In genomic region chr1:128824916-128825683, GRCm38 (mm10) we compare ENCODE assay signal across 10 mouse cellular contexts.
A peak's percentile ranks its signal among the peaks of the same experiment; 100 is the strongest.
DNase-seq lines count a peak whose midpoint lies in the region; ATAC-seq and TF ChIP-seq lines count a peak whose summit lies in the region.
"Had no signal": no experiment of that assay in that cellular context is flagged by ENCODE, and none has a peak within 500 bp of the region (broad histone marks: within the 10 kb centered on the region; RNA-seq: fewer than 3 reads in every experiment).

No protein-coding gene starts in this region.

- DNase-seq in hindbrain, postnatal 0 days (ENCODE audit: low spot score): peak; percentile 38
- no peak for DNase-seq in CH12.LX (ENCODE audit: extremely low read depth)
- peak; percentile 30 for DNase-seq in brain, embryonic 14.5 days (ENCODE audit: low read depth)
- peak; percentile 23 for DNase-seq in splenic B cell, adult 2 months (ENCODE audit: low read depth, low spot score)
- no peak for DNase-seq in urinary bladder, postnatal 10 days (ENCODE audit: low spot score)

- no peak overlapping the region for H3K4me3 ChIP-seq in hindbrain, postnatal 0 days (ENCODE audit: low read length)
- no peak overlapping the region for H3K4me3 ChIP-seq in hindbrain, embryonic 13.5 days
- H3K4me3 ChIP-seq in CH12.LX (replicated peaks in 1 of 3; ENCODE audit: low read depth in 2 of 3, low read length in 2 of 3, poor library complexity in 1 of 3): no peak overlapping the region
- no peak overlapping the region for H3K4me3 ChIP-seq in intestine, postnatal 0 days (ENCODE audit: low read depth, low read length)
- H3K4me3 ChIP-seq: intestine, embryonic 15.5 days; limb, embryonic 15.5 days had no signal

- no peak overlapping the region for H3K27ac ChIP-seq in hindbrain, postnatal 0 days
- H3K27ac ChIP-seq in hindbrain, embryonic 13.5 days: no peak overlapping the region
- no peak overlapping the region for H3K27ac ChIP-seq in CH12.LX (ENCODE audit: insufficient read depth, low read depth)
- no peak overlapping the region for H3K27ac ChIP-seq in intestine, postnatal 0 days (ENCODE audit: low read depth, low read length)
- H3K27ac ChIP-seq: intestine, embryonic 15.5 days; limb, embryonic 15.5 days had no signal

- 47% methylated on average over 11 of the region's 11 CpGs for WGBS in hindbrain, postnatal 0 days
- WGBS in hindbrain, embryonic 13.5 days: 68% methylated on average over 11 of the region's 11 CpGs
- WGBS in intestine, postnatal 0 days: 61% methylated on average over 11 of the region's 11 CpGs

- H3K36me3 ChIP-seq in hindbrain, postnatal 0 days (ENCODE audit: insufficient read depth, low read length): no peaks in the 10 kb centered on the region
- no peaks in the 10 kb centered on the region for H3K36me3 ChIP-seq in hindbrain, embryonic 13.5 days
- H3K36me3 ChIP-seq in CH12.LX (replicated peaks in 1 of 2; ENCODE audit: control insufficient read depth in 1 of 2, insufficient read depth in 1 of 2, low read length in 1 of 2): no peaks in the 10 kb centered on the region
- no peaks in the 10 kb centered on the region for H3K36me3 ChIP-seq in splenic B cell, adult 2 months (ENCODE audit: control insufficient read depth, insufficient read depth, low read length, poor library complexity, severe bottlenecking)
- H3K36me3 ChIP-seq in intestine, postnatal 0 days (ENCODE audit: control insufficient read depth, insufficient read depth): no peaks in the 10 kb centered on the region
- H3K36me3 ChIP-seq: intestine, embryonic 15.5 days; limb, embryonic 15.5 days had no signal

- H3K4me1 ChIP-seq in hindbrain, postnatal 0 days (ENCODE audit: insufficient read depth, low read length): 0 out of 2 replicates have a peak, but pooled peaks cover 4% of the 10 kb centered on the region
- peaks cover 18% of the 10 kb centered on the region for H3K4me1 ChIP-seq in hindbrain, embryonic 13.5 days (replicated peaks)
- peaks cover 0 to 12% of the 10 kb centered on the region in 2 experiments; a peak in 3 of 4 replicates for H3K4me1 ChIP-seq in CH12.LX (ENCODE audit: control insufficient read depth in 1 of 2, insufficient read depth in 2 of 2)
- no peaks in the 10 kb centered on the region for H3K4me1 ChIP-seq in intestine, postnatal 0 days (replicated peaks; ENCODE audit: control insufficient read depth, insufficient read depth, low read length)
- H3K4me1 ChIP-seq: intestine, embryonic 15.5 days had no signal

- H3K9me3 ChIP-seq in hindbrain, postnatal 0 days (ENCODE audit: low read length): peaks cover 3% of the 10 kb centered on the region; the same call in 1 of the 2 replicates
- H3K9me3 ChIP-seq in hindbrain, embryonic 13.5 days: no peaks in the 10 kb centered on the region
- H3K9me3 ChIP-seq in CH12.LX (replicated peaks; ENCODE audit: low read length): peaks cover 9% of the 10 kb centered on the region
- H3K9me3 ChIP-seq in intestine, postnatal 0 days (ENCODE audit: control insufficient read depth): no peaks in the 10 kb centered on the region
- H3K9me3 ChIP-seq: intestine, embryonic 15.5 days; limb, embryonic 15.5 days had no signal

- ATAC-seq in hindbrain, postnatal 0 days: 0 out of 2 replicates have a peak, but pooled peaks have one; percentile 34
- no peak for ATAC-seq in hindbrain, embryonic 13.5 days (ENCODE audit: low FRiP score)
- ATAC-seq in intestine, postnatal 0 days: no peak

- H3K4me2 ChIP-seq in hindbrain, postnatal 0 days (ENCODE audit: low read depth, low read length): no peak overlapping the region
- H3K4me2 ChIP-seq in hindbrain, embryonic 13.5 days: no peak overlapping the region
- H3K4me2 ChIP-seq in CH12.LX (ENCODE audit: insufficient read depth, low read depth, poor library complexity, severe bottlenecking): no peak overlapping the region
- no peak overlapping the region for H3K4me2 ChIP-seq in intestine, postnatal 0 days (replicated peaks; ENCODE audit: low read depth)
- H3K4me2 ChIP-seq: intestine, embryonic 15.5 days; limb, embryonic 15.5 days; lung, embryonic 14.5 days had no signal

- no peak for TF ChIP-seq CTCF in hindbrain, postnatal 0 days (IDR thresholded peaks at IDR 0.05; ENCODE audit: low read depth)
- no peak for TF ChIP-seq CTCF in CH12.LX (conservative IDR thresholded peaks at IDR 0.05 in 1 of 2, IDR thresholded peaks at IDR 0.05 in 1 of 2; ENCODE audit: low read depth in 2 of 2, low read length in 2 of 2)
- no peak for TF ChIP-seq CTCF in brain, embryonic 14.5 days (IDR thresholded peaks at IDR 0.05; ENCODE audit: borderline replicate concordance, extremely low read depth, insufficient read depth, insufficient read length)
- no peak for TF ChIP-seq CTCF in intestine, postnatal 0 days (IDR thresholded peaks at IDR 0.05; ENCODE audit: low read depth)

- no peak overlapping the region for H3K9ac ChIP-seq in hindbrain, postnatal 0 days (replicated peaks; ENCODE audit: low read length)
- H3K9ac ChIP-seq in hindbrain, embryonic 13.5 days: no peak overlapping the region
- H3K9ac ChIP-seq in CH12.LX (ENCODE audit: insufficient read depth, low read depth): no peak overlapping the region
- no peak overlapping the region for H3K9ac ChIP-seq in intestine, postnatal 0 days (ENCODE audit: low read depth, low read length)
- H3K9ac ChIP-seq: intestine, embryonic 15.5 days; limb, embryonic 15.5 days; lung, embryonic 14.5 days had no signal

- TF ChIP-seq POLR2A in CH12.LX (IDR thresholded peaks at IDR 0.05; ENCODE audit: low read depth, low read length): no peak
- TF ChIP-seq POLR2A in brain, embryonic 14.5 days (IDR thresholded peaks at IDR 0.05; ENCODE audit: borderline replicate concordance, extremely low read depth, insufficient read depth, insufficient read length, poor library complexity, severe bottlenecking): no peak

- no peaks in the 10 kb centered on the region for H3K79me2 ChIP-seq in CH12.LX (replicated peaks; ENCODE audit: control insufficient read depth, extremely low read depth, insufficient read depth, poor library complexity, severe bottlenecking)

- no peak for TF ChIP-seq RAD21 in CH12.LX (IDR thresholded peaks at IDR 0.05; ENCODE audit: low read depth, low read length)

- dilution Hi-C loops in CH12.LX (cut with MboI; ENCODE audit: extremely low pct_ligation_motif_present, extremely low pct_unique_long_range_greater_than_20kb, low sequenced_read_pairs): no loop called here

- TF ChIP-seq EP300 in CH12.LX (IDR thresholded peaks at IDR 0.05; ENCODE audit: low read length): peak; percentile 50

- in situ Hi-C loops in CH12.LX (cut with MboI; ENCODE audit: low pct_ligation_motif_present, low pct_unique_long_range_greater_than_20kb, low sequenced_read_pairs): loop anchor here (5.0 kb wide), 2 partner anchors 233 to 458 kb away; partner anchors contain the start of gene Cxcr4

- no peaks in the 10 kb centered on the region for H3K27me3 ChIP-seq in hindbrain, postnatal 0 days (ENCODE audit: insufficient read depth, low read length)
- no peaks in the 10 kb centered on the region for H3K27me3 ChIP-seq in hindbrain, embryonic 13.5 days
- H3K27me3 ChIP-seq in CH12.LX (replicated peaks): no peaks in the 10 kb centered on the region
- no peaks in the 10 kb centered on the region for H3K27me3 ChIP-seq in splenic B cell, adult 2 months (ENCODE audit: control insufficient read depth, insufficient read depth, low read length, poor library complexity, severe bottlenecking)
- no peaks in the 10 kb centered on the region for H3K27me3 ChIP-seq in intestine, postnatal 0 days (replicated peaks; ENCODE audit: control insufficient read depth, insufficient read depth, low read length)
- H3K27me3 ChIP-seq: intestine, embryonic 15.5 days; limb, embryonic 15.5 days had no signal

TF ChIP-seq in CH12.LX, 34 proteins besides CTCF, POLR2A, EP300 and RAD21:
- no peak for TF ChIP-seq ZKSCAN1 (IDR thresholded peaks at IDR 0.05; ENCODE audit: borderline replicate concordance, low read depth, low read length)
- TF ChIP-seq PAX5 (IDR thresholded peaks at IDR 0.05; ENCODE audit: low read length): no peak
- TF ChIP-seq TBP (conservative IDR thresholded peaks at IDR 0.05; ENCODE audit: low read depth, low read length): no peak
- TF ChIP-seq MAZ (IDR thresholded peaks at IDR 0.05; ENCODE audit: low read depth, low read length): no peak
- peak; percentile 76 for TF ChIP-seq IRF4 (IDR thresholded peaks at IDR 0.05; ENCODE audit: low read depth, low read length)
- TF ChIP-seq ETS1 (conservative IDR thresholded peaks at IDR 0.05; ENCODE audit: low read depth, low read length): no peak
- TF ChIP-seq E2F4 (IDR thresholded peaks at IDR 0.05; ENCODE audit: insufficient replicate concordance, low read depth, low read length): no peak
- no peak for TF ChIP-seq JUN (IDR thresholded peaks at IDR 0.05; ENCODE audit: insufficient read depth, low read depth, low read length)
- no peak for TF ChIP-seq MAX (IDR thresholded peaks at IDR 0.05; ENCODE audit: low read length)
- 0 out of 2 replicates have a peak, but pooled peaks have one; percentile 20 for TF ChIP-seq BHLHE40 (IDR thresholded peaks at IDR 0.05; ENCODE audit: low read depth, low read length)
- TF ChIP-seq MEF2A (IDR thresholded peaks at IDR 0.05; ENCODE audit: borderline replicate concordance, low read depth, low read length): 0 out of 2 replicates have a peak, but pooled peaks have one; percentile 21
- TF ChIP-seq HCFC1 (IDR thresholded peaks at IDR 0.05; ENCODE audit: low read depth, low read length): no peak
- no peak for TF ChIP-seq NRF1 (IDR thresholded peaks at IDR 0.05; ENCODE audit: low read depth, low read length)
- no peak; the same call in 1 of the 2 replicates for TF ChIP-seq TCF12 (IDR thresholded peaks at IDR 0.05; ENCODE audit: low read depth, low read length)
- TF ChIP-seq POLR2AphosphoS2 (IDR thresholded peaks at IDR 0.05; ENCODE audit: low read depth, low read length): no peak
- no peak for TF ChIP-seq SMC3 (IDR thresholded peaks at IDR 0.05; ENCODE audit: low read depth, low read length)
- TF ChIP-seq USF2 (conservative IDR thresholded peaks at IDR 0.05; ENCODE audit: low read depth, low read length): no peak
- no peak for TF ChIP-seq CHD2 (IDR thresholded peaks at IDR 0.05; ENCODE audit: low read length)
- no peak for TF ChIP-seq ELF1 (IDR thresholded peaks at IDR 0.05; ENCODE audit: low read depth, low read length)
- no peak for TF ChIP-seq KAT2A (IDR thresholded peaks at IDR 0.05; ENCODE audit: insufficient replicate concordance, low read length)

Comparison
In these comparisons a context has a peak if more than half of its experiments do, and no peak if none do; other contexts are left out.
1. DNase-seq: peak in hindbrain, postnatal 0 days (single experiment), brain, embryonic 14.5 days (single experiment) and splenic B cell, adult 2 months (single experiment); none in CH12.LX (single experiment) and urinary bladder, postnatal 10 days (single experiment).